Mouse (Mus musculus): ENCODE results near the gene D630003M21Rik. TPM values are rescaled to one million over a fixed set of nuclear protein-coding genes. Genes with fewer than 3 reads are reported as not detected.

Gene D630003M21Rik
- total RNA-seq, 2 experiments from 2014 or later = 3.5 to 3.7 TPM

DNA sequence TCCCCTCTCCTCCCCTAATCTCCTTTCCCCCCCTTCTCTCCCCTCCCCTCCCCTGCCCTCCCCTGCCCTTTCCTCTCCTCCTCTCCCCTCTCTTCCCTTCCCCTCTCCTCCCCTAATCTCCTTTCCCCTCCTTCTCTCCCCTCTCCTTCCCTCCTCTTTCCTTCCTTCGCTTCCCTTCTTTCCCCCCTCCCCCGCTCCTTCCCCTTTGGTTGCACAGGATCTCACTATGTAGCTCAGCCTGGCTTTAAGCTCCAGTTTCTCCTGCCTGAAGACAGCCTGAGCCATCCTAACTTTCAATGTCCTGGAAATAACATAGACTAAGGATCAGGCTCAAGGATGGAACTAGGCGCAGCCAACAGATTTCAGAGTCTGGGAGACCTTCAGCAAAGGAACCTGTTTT, 85.2 kb downstream of the D630003M21Rik start:
- Histone ChIP-seq H3K27ac (no peak overlapping the region), H3K4me3 (no peak overlapping the region)
- no peak for TF ChIP-seq CTCF (IDR thresholded peaks at IDR 0.05)
- no peak for DNase-seq (ENCODE audit: extremely low spot score in 1 of 2, low spot score in 2 of 2)
- intact Hi-C loops (cut with DNase I) = no loop called here

- no peak overlapping the region for H3K27ac ChIP-seq
- no peak for TF ChIP-seq CTCF (IDR thresholded peaks at IDR 0.05)
- H3K4me3 ChIP-seq = no peak overlapping the region
- intact Hi-C loops (cut with DNase I) = no loop called here
- no peak for DNase-seq (ENCODE audit: extremely low spot score in 1 of 2, low spot score in 2 of 2)
Observed at GRCm38 (mm10) chr2:158142981-158143380, 86.0 kb downstream of the D630003M21Rik start.

- H3K27ac ChIP-seq = no peak overlapping the region
- no peak overlapping the region for H3K4me3 ChIP-seq
- no peak for TF ChIP-seq CTCF (IDR thresholded peaks at IDR 0.05)
- intact Hi-C loops (cut with DNase I) = no loop called here
- DNase-seq (ENCODE audit: extremely low spot score in 1 of 2, low spot score in 2 of 2) = no peak
Observed at GRCm38 (mm10) chr2:158141690-158142440, 87.2 kb downstream of the D630003M21Rik start.

- no peak for DNase-seq (ENCODE audit: extremely low spot score in 1 of 2, low spot score in 2 of 2)
- Histone ChIP-seq H3K4me3 (no peak overlapping the region), H3K27ac (no peak overlapping the region)
- TF ChIP-seq CTCF (IDR thresholded peaks at IDR 0.05) = no peak
- intact Hi-C loops (cut with DNase I) = no loop called here
Observed at GRCm38 (mm10) chr2:158141271-158141670, 87.8 kb downstream of the D630003M21Rik start.

GRCm38 (mm10) chr2:158140664-158141063, 88.4 kb downstream of the D630003M21Rik start:
- TF ChIP-seq CTCF (IDR thresholded peaks at IDR 0.05) = no peak
- intact Hi-C loops (cut with DNase I) = no loop called here

GRCm38 (mm10) chr2:158139628-158140027, 89.4 kb downstream of the D630003M21Rik start:
- intact Hi-C loops (cut with DNase I) = no loop called here

More at GRCm38 (mm10) chr2:158140664-158141063, 88.4 kb downstream of the D630003M21Rik start:
- Histone ChIP-seq H3K4me3 (no peak overlapping the region), H3K27ac (no peak overlapping the region)
- no peak for DNase-seq (ENCODE audit: extremely low spot score in 1 of 2, low spot score in 2 of 2)

DNA sequence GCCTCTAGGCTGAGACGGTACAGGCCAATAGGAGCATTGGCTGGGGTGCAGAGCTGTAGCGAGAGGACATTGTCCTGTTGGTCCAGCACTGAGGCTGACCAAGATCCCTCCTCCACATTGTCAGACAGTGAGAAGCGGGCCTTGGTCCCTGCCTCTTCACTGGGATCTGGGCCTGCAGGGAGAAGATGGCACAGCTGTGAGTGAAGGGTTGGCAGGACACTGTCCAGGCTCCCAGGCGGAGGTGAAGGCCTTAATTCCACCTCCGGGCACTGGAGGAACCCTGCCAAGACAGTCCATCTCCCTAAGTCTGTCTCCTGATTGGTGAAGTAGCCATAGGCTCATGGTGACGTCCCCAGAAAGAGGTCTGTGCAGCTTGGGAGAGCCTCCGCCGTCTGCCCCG, 90.2 kb downstream of the D630003M21Rik start:
- Histone ChIP-seq H3K4me3 (no peak overlapping the region), H3K27ac (no peak overlapping the region)
- no peak for DNase-seq (ENCODE audit: extremely low spot score in 1 of 2, low spot score in 2 of 2)
- no peak for TF ChIP-seq CTCF (IDR thresholded peaks at IDR 0.05)
- intact Hi-C loops (cut with DNase I) = no loop called here

More at GRCm38 (mm10) chr2:158139628-158140027, 89.4 kb downstream of the D630003M21Rik start:
- H3K27ac ChIP-seq = peak overlapping the region; percentile 53
- peak; percentile 30 to 31 for DNase-seq (ENCODE audit: extremely low spot score in 1 of 2, low spot score in 2 of 2)
- no peak for TF ChIP-seq CTCF (IDR thresholded peaks at IDR 0.05)
- no peak overlapping the region for H3K4me3 ChIP-seq

GRCm38 (mm10) chr2:158137771-158138170, 91.3 kb downstream of the D630003M21Rik start:
- intact Hi-C loops (cut with DNase I) = no loop called here
- no peak overlapping the region for H3K4me3 ChIP-seq
- DNase-seq (ENCODE audit: extremely low spot score in 1 of 2, low spot score in 2 of 2) = no peak
- no peak for TF ChIP-seq CTCF (IDR thresholded peaks at IDR 0.05)
- no peak overlapping the region for H3K27ac ChIP-seq

GRCm38 (mm10) chr2:158136205-158136604, 92.8 kb downstream of the D630003M21Rik start:
- TF ChIP-seq CTCF (IDR thresholded peaks at IDR 0.05) = no peak
- H3K27ac ChIP-seq = no peak overlapping the region
- no peak overlapping the region for H3K4me3 ChIP-seq
- intact Hi-C loops (cut with DNase I) = no loop called here
- no peak for DNase-seq (ENCODE audit: extremely low spot score in 1 of 2, low spot score in 2 of 2)

DNA sequence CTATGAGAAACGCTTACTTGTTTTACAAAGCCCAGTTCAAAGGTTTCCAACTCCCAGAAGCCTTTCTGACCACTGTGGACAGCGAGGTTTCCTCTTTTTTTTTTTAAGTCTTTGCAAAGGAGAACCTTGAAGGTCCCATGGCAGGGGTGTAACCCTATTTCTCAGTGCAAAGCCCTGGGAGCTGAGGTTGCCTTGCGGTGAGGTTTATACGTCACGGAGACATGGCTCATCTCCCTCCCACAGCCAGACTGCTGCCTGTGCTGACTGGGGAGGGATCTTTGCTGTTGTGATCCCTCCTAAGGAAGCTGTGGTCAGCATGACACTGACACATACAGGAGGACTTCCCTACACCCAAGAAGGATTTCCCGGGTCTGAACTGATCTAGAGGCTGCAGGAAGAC, 96.0 kb downstream of the D630003M21Rik start:
- DNase-seq (ENCODE audit: extremely low spot score in 1 of 2, low spot score in 2 of 2) = no peak
- Histone ChIP-seq H3K27ac (no peak overlapping the region), H3K4me3 (no peak overlapping the region)
- intact Hi-C loops (cut with DNase I) = no loop called here
- TF ChIP-seq CTCF (IDR thresholded peaks at IDR 0.05) = no peak

Small RNA genes within 50 kb of the gene (microRNA-seq; reads per million reads assigned to microRNA genes)
- 0 reads per million in 2 experiments for gene Mir7685

Other genes with a start within 250 kb of the D630003M21Rik start
- 10 to 100 TPM; 20.6 to 22.7 TPM for gene Tti1, start 200.8 kb downstream of the D630003M21Rik start, total RNA-seq (2021)
- gene Rprd1b, start 200.7 kb downstream of the D630003M21Rik start, total RNA-seq (2021) = 10 to 100 TPM; 58.3 to 61.4 TPM
- 10 to 100 TPM; 12.9 to 14.6 TPM for gene Tgm2, start 82.8 kb downstream of the D630003M21Rik start, total RNA-seq (2021)
- not detected for gene Bpi, start 28.9 kb upstream of the D630003M21Rik start, total RNA-seq (2021)
- 1 to 10 TPM; 1.2 to 2.4 TPM for gene Lbp, start 77.3 kb upstream of the D630003M21Rik start, total RNA-seq (2021)
- gene Snhg11, start 146.4 kb upstream of the D630003M21Rik start, total RNA-seq (2021) = 100 to 1,000 TPM; 812 to 868 TPM
- gene Ralgapb, start 180.6 kb upstream of the D630003M21Rik start, total RNA-seq (2021) = 100 to 1,000 TPM; 114 to 115 TPM

Measured in left cerebral cortex, adult 2 months (tissue).